Mouse (Mus musculus): ENCODE results near the gene Ednrb.

- TF ChIP-seq ZNF384 (IDR thresholded peaks at IDR 0.05; ENCODE audit: low read depth, low read length) (no peak), HCFC1 (IDR thresholded peaks at IDR 0.05; ENCODE audit: borderline replicate concordance, insufficient read depth, low read length) (no peak)
Measured at GRCm38 (mm10) chr14:103816637-103817308, 27.4 kb downstream of the Ednrb start.

Measured in ES-E14 (cell line).